Mouse (Mus musculus) brain, adult 2 months (tissue): ENCODE measurements at regions not wholly inside any gene's neighbourhood (a gene's known extent, or its start where the extent isn't known, plus 50 kb on each side); places are given as distances from the start of the nearest gene placed in this dataset.

ENCODE experiments used
- DNase-seq: peaks from one replicate; pipeline ENCODE4 v3.0.0; 2011; ENCODE audit warnings: low read depth, low spot score

GRCm38 (mm10) chr2:79510485-79511094 is 54.0 kb upstream of the Cerkl start:
- no peak for DNase-seq

- DNase-seq, result no peak
Observed at GRCm38 (mm10) chr2:79511108-79511507, 54.5 kb upstream of the Cerkl start.

- DNase-seq, result peak; percentile 91
Observed at GRCm38 (mm10) chr2:79511676-79512323, 55.2 kb upstream of the Cerkl start.

DNA sequence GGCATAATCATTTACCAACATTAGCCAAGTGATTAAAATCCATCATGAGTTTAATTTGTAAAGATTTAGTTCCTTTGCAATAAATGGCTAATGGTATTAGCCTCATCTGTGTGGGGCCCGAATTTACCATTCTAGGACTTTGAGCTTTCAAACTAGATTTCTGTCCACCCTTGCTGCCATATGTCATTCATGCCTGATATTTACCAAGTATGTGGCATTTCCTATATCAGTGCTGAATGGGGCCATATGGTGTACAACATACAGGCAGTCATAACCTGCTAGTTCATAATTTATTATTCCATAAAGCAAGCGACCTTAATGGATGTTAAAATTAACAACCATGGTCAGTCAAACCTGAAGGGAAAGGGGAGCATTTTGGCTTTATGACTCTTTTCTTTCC is 55.8 kb upstream of the Cerkl start:
- no peak for DNase-seq

GRCm38 (mm10) chr2:79513726-79514125 is 57.1 kb upstream of the Cerkl start:
- no peak for DNase-seq

GRCm38 (mm10) chr2:79518046-79518750 is 61.6 kb upstream of the Cerkl start:
- DNase-seq, result no peak

DNA sequence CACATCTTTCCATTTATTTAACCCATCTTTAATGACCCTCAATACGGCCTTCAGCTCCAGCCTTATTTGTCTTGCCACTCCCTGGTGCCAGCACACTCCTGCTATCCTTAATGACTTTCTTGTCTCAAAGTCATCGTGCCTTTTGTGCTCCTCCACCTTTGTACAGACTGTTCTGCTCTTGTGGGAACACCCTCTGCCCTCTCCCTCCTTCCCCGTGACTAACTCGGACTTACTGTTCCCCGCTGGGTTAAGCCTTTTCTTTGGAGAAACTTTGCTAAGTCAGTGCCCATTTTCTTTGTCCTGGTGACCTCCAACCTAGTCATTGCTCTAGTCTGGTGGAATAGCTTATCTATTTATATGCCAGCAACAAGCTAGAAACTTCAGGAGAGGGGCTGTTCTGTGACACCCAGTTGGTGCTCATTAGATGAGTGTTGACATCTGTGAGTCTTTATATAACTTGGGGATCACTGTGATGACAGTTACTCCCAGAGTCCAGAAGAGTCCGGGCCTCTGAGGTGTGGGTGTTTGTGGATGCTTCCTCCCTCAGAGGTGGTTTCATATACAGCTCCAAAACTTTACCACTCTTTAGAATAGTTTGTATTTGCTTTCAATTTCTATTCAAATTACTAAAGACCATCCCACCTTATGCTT is 63.3 kb upstream of the Cerkl start:
- DNase-seq, result no peak

GRCm38 (mm10) chr2:79523441-79523840 is 66.9 kb upstream of the Cerkl start:
- DNase-seq, result no peak

- DNase-seq, result peak; percentile 71
Observed at GRCm38 (mm10) chr2:79527529-79527928, 70.9 kb upstream of the Cerkl start.

- no peak for DNase-seq
Observed at GRCm38 (mm10) chr2:79528347-79528990, 71.9 kb upstream of the Cerkl start.

DNA sequence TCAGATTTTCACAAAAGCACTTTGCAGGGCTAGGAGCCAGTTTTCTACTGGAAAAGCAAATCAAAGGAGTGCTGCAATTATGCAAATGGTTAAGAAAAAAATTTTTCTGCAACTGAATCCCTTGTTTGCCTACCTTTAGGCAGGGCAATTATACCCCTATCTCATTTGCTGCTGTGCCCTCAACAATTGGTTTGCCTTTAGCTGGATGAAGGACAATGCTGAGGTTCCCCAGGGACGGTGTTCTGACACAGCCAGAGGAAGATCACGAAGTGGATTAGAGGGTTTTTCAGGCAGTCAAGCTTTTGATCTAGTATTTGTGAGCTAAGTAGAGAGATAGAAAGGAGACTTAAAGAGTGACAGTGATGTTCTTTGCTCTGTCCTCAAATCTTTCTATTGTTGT is 72.6 kb upstream of the Cerkl start:
- peak; percentile 24 for DNase-seq

DNA sequence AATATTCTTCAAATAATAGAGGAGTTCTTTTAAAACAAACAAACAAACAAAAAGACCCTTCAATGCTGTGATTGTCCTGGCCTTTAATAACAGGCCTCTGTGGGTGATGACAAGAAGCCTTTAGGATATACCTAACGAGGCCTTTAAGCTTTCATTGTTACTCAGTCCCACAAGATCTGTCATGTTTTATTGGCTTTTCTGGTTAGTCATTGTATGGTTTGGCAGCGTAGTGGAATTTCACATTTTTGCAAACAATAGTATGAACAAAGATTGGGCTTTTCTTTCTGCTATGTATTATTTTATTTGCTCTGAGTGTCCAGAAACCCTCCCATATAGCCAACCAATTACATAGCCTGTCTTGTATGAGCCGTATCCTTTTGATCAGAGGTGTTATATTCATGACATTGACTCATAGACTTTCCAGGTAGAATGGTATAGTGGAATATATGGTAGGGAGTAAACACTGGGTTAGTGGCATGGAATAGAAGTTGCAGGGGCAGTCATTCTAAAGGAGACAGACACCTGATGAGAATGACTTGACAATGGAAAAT is 76.1 kb upstream of the Cerkl start:
- DNase-seq, result no peak

- peak; percentile 37 for DNase-seq
Observed at GRCm38 (mm10) chr2:79537126-79537875, 80.7 kb upstream of the Cerkl start.

- no peak for DNase-seq
Observed at GRCm38 (mm10) chr2:79540384-79540783, 83.8 kb upstream of the Cerkl start.

GRCm38 (mm10) chr2:79542191-79542980 is 85.8 kb upstream of the Cerkl start:
- DNase-seq, result peak; percentile 38

DNA sequence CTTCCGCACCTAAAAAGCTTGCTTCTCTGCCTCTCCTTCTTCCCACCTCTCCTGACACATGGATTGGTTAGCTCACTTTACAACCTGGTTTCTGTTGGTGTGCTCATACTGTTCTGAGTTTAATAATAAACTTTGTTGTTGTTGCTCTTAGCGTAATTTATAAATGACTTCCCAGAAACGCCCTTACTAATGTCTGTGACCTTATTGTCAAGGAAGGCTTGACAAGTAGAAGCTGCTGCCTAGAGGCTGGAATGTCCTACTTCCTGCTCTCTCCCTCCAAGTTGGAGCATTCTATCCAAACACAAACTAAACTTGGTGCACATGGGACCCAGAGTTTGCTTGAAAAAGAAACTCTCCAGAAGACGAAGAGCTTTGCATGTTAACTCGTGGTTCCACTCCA is 86.9 kb upstream of the Cerkl start:
- DNase-seq, result no peak

GRCm38 (mm10) chr2:79543948-79544792 is 87.6 kb upstream of the Cerkl start:
- no peak for DNase-seq

GRCm38 (mm10) chr2:79544793-79545260 is 88.2 kb upstream of the Cerkl start:
- DNase-seq, result no peak

DNA sequence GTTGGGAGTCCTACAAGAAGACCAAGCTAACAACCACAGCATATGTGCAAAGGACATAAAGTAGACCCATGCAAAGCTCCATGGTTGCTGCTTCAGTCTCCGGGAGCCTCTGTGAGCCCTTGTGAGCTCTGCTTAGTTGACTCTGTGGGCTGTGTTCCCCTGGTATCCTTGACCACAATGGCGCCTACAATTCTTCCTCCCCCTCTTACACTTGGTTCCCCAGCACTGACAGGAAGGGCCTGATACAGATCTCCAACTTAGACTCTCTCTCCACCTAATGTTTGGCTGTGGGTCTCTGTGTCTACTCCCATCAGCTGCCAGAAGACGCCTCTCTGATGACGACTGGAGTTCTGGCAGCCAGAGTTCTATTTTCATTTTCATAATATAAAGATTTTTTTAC is 88.9 kb upstream of the Itprid2 start:
- no peak for DNase-seq
